In the genomic region with DNA sequence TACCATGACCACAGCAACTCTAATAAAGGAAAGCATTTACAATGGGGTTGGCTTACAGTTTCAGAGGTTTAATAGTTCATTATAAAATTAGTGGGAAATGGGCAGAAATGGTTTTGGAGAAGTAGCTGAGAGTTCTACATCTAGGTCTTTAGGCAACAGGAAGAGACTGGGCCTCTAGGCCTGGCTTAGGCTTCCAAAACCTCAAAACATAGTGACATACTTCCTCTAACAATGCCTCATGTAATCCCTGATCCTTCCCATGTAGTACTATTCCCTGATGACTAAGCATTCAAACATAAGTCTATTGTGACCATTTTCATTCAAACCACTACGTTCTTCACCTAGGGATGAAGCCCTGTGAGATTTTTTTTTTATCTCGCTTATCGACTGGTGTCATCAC, we compare ENCODE assay signal across 19 mouse cellular contexts. TPM values are rescaled to one million over a fixed set of nuclear protein-coding genes. Genes with fewer than 3 reads are reported as not detected.
"Had no signal": no experiment of that assay in that cellular context is flagged by ENCODE, and none has a peak within 500 bp of the region (broad histone marks: within the 10 kb centered on the region; RNA-seq: fewer than 3 reads in every experiment).

No protein-coding gene starts in this region.

- H3K9ac ChIP-seq: limb, embryonic 13.5 days; liver, embryonic 13.5 days; lung, embryonic 14.5 days; midbrain, embryonic 12.5 days; midbrain, embryonic 15.5 days; neural tube, embryonic 13.5 days; stomach, embryonic 15.5 days had no signal

- H3K36me3 ChIP-seq: limb, embryonic 13.5 days; liver, embryonic 13.5 days; midbrain, embryonic 12.5 days; midbrain, embryonic 15.5 days; neural tube, embryonic 13.5 days; stomach, embryonic 15.5 days had no signal

- H3K4me1 ChIP-seq: limb, embryonic 13.5 days; midbrain, embryonic 12.5 days; neural tube, embryonic 13.5 days had no signal

- H3K4me3 ChIP-seq: limb, embryonic 13.5 days; liver, embryonic 13.5 days; midbrain, embryonic 12.5 days; midbrain, embryonic 15.5 days; myocyte; neural tube, embryonic 13.5 days; stomach, embryonic 15.5 days had no signal

- H3K4me2 ChIP-seq: limb, embryonic 13.5 days; liver, embryonic 13.5 days; lung, embryonic 14.5 days; midbrain, embryonic 12.5 days; midbrain, embryonic 15.5 days; neural tube, embryonic 13.5 days; stomach, embryonic 15.5 days had no signal

- ATAC-seq: intestine, embryonic 16.5 days; lung, postnatal 0 days; midbrain, embryonic 15.5 days had no signal

- H3K27ac ChIP-seq: kidney, postnatal 0 days; limb, embryonic 13.5 days; liver, embryonic 13.5 days; midbrain, embryonic 12.5 days; midbrain, embryonic 15.5 days; neural tube, embryonic 13.5 days; stomach, embryonic 15.5 days had no signal

- H3K9me3 ChIP-seq: liver, embryonic 13.5 days; midbrain, embryonic 12.5 days; midbrain, embryonic 15.5 days; neural tube, embryonic 13.5 days; stomach, embryonic 15.5 days had no signal

- H3K27me3 ChIP-seq: liver, embryonic 13.5 days had no signal

- DNase-seq: kidney, adult 18-20 months; kidney, postnatal 25 days; left cerebral cortex, postnatal 4 days; liver, embryonic 13.5 days; lung, embryonic 14.5 days; retina, postnatal 1 day; right cerebral cortex, postnatal 25 days; spleen, adult 18-20 months; thymus, postnatal 36 days had no signal

RNA-seq across cellular contexts. Expression of a gene that starts 5.7 kb away (rescaled TPM):
- total RNA-seq: neutrophil, adult 5-6 weeks had no signal
